ENCODE assay signal across 19 mouse cellular contexts in genomic region chr6:119643880-119644460, GRCm38 (mm10).
A peak's percentile ranks its signal among the peaks of the same experiment; 100 is the strongest.
DNase-seq lines count a peak whose midpoint lies in the region; ATAC-seq and TF ChIP-seq lines count a peak whose summit lies in the region.
"Had no signal": no experiment of that assay in that cellular context is flagged by ENCODE, and none has a peak within 500 bp of the region (broad histone marks: within the 10 kb centered on the region; RNA-seq: fewer than 3 reads in every experiment).

No protein-coding gene starts in this region.

- peak; percentile 35; the same call in 1 of the 2 replicates for ATAC-seq in kidney, embryonic 16.5 days (ENCODE audit: low FRiP score, low TSS enrichment)
- ATAC-seq in intestine, embryonic 14.5 days (replicated peaks; ENCODE audit: low FRiP score, low TSS enrichment, low read depth), result no peak
- no peak for ATAC-seq in stomach, embryonic 15.5 days (ENCODE audit: insufficient read depth, low FRiP score, low read depth)
- ATAC-seq in forebrain, embryonic 15.5 days (replicated peaks), result no peak
- ATAC-seq: CD4-positive, CD25-positive, alpha-beta regulatory T cell, adult 4 months; midbrain, embryonic 13.5 days had no signal

- H3K36me3 ChIP-seq in kidney, embryonic 16.5 days (ENCODE audit: insufficient read depth, low read length), result no peaks in the 10 kb centered on the region
- H3K36me3 ChIP-seq in ES-E14 (ENCODE audit: control insufficient read depth, insufficient read depth, low read length, poor library complexity, severe bottlenecking), result no peaks in the 10 kb centered on the region
- no peaks in the 10 kb centered on the region for H3K36me3 ChIP-seq in intestine, embryonic 14.5 days (ENCODE audit: control insufficient read depth, insufficient read depth, low read length)
- H3K36me3 ChIP-seq in stomach, embryonic 15.5 days, result no peaks in the 10 kb centered on the region
- H3K36me3 ChIP-seq in forebrain, embryonic 15.5 days, result no peaks in the 10 kb centered on the region
- H3K36me3 ChIP-seq in heart, embryonic 10.5 days, result no peaks in the 10 kb centered on the region
- H3K36me3 ChIP-seq: forebrain, embryonic 12.5 days; heart, embryonic 15.5 days; limb, embryonic 15.5 days; midbrain, embryonic 13.5 days had no signal

- 37% methylated on average over 14 of the region's 14 CpGs for WGBS in kidney, embryonic 16.5 days
- 23% methylated on average over 14 of the region's 14 CpGs for WGBS in intestine, embryonic 14.5 days
- WGBS in stomach, embryonic 15.5 days, result 23% methylated on average over 14 of the region's 14 CpGs
- WGBS in forebrain, embryonic 15.5 days, result 89% methylated on average over 14 of the region's 14 CpGs
- 76% methylated on average over 14 of the region's 14 CpGs for WGBS in heart, embryonic 10.5 days

- DNase-seq in kidney, adult 18-20 months, result no peak
- DNase-seq in ES-E14 (ENCODE audit: low read depth, low spot score), result no peak
- peak; percentile 61 for DNase-seq in intestine, embryonic 14.5 days (ENCODE audit: low spot score)
- no peak for DNase-seq in cerebellum, adult 11 months
- DNase-seq in heart, embryonic 10.5 days (ENCODE audit: low spot score), result no peak
- DNase-seq: cerebellum, adult 9-10 months; gastrocnemius, postnatal 36 days; layer of hippocampus, postnatal 36 days; lung, embryonic 14.5 days; retina, postnatal 1 day had no signal

- H3K9ac ChIP-seq in kidney, embryonic 16.5 days (replicated peaks; ENCODE audit: low read length), result no peak overlapping the region
- H3K9ac ChIP-seq in ES-E14 (ENCODE audit: insufficient read depth, low read depth, low read length, poor library complexity, severe bottlenecking), result no peak overlapping the region
- H3K9ac ChIP-seq in intestine, embryonic 14.5 days (ENCODE audit: low read length), result no peak overlapping the region
- no peak overlapping the region for H3K9ac ChIP-seq in stomach, embryonic 15.5 days
- H3K9ac ChIP-seq in forebrain, embryonic 15.5 days (replicated peaks), result no peak overlapping the region
- H3K9ac ChIP-seq: forebrain, embryonic 12.5 days; heart, embryonic 15.5 days; limb, embryonic 15.5 days; lung, embryonic 14.5 days; midbrain, embryonic 13.5 days had no signal

- H3K9me3 ChIP-seq in kidney, embryonic 16.5 days (ENCODE audit: low read length), result no peaks in the 10 kb centered on the region
- H3K9me3 ChIP-seq in ES-E14 (ENCODE audit: control insufficient read depth, insufficient read depth, low read depth, low read length), result no peaks in the 10 kb centered on the region
- no peaks in the 10 kb centered on the region for H3K9me3 ChIP-seq in intestine, embryonic 14.5 days (ENCODE audit: control insufficient read depth, low read length)
- H3K9me3 ChIP-seq in stomach, embryonic 15.5 days, result no peaks in the 10 kb centered on the region
- H3K9me3 ChIP-seq in forebrain, embryonic 15.5 days, result no peaks in the 10 kb centered on the region
- no peaks in the 10 kb centered on the region for H3K9me3 ChIP-seq in heart, embryonic 10.5 days
- H3K9me3 ChIP-seq: forebrain, embryonic 12.5 days; heart, embryonic 15.5 days; limb, embryonic 15.5 days; midbrain, embryonic 13.5 days had no signal

- H3K4me3 ChIP-seq in kidney, embryonic 16.5 days (ENCODE audit: low read length), result no peak overlapping the region
- H3K4me3 ChIP-seq in ES-E14 (ENCODE audit: insufficient read depth in 1 of 2, low read depth in 1 of 2, low read length in 2 of 2, poor library complexity in 1 of 2, severe bottlenecking in 1 of 2), result no peak overlapping the region
- H3K4me3 ChIP-seq in intestine, embryonic 14.5 days (ENCODE audit: low read depth, low read length), result no peak overlapping the region
- H3K4me3 ChIP-seq in stomach, embryonic 15.5 days (replicated peaks), result no peak overlapping the region
- H3K4me3 ChIP-seq in forebrain, embryonic 15.5 days, result no peak overlapping the region
- H3K4me3 ChIP-seq in heart, embryonic 10.5 days, result no peak overlapping the region
- H3K4me3 ChIP-seq: forebrain, embryonic 12.5 days; heart, embryonic 15.5 days; limb, embryonic 15.5 days; midbrain, embryonic 13.5 days had no signal

- H3K4me1 ChIP-seq in kidney, embryonic 16.5 days (ENCODE audit: insufficient read depth, low read length), result peaks cover 6% of the 10 kb centered on the region; the same call in 1 of the 2 replicates
- no peaks in the 10 kb centered on the region for H3K4me1 ChIP-seq in ES-E14 (ENCODE audit: control insufficient read depth in 2 of 2, insufficient read depth in 2 of 2, low read length in 2 of 2, poor library complexity in 1 of 2)
- H3K4me1 ChIP-seq in intestine, embryonic 14.5 days (replicated peaks; ENCODE audit: control insufficient read depth, insufficient read depth, low read length), result peaks cover 6% of the 10 kb centered on the region
- H3K4me1 ChIP-seq in stomach, embryonic 15.5 days, result no peaks in the 10 kb centered on the region; the same call in 1 of the 2 replicates
- H3K4me1 ChIP-seq in forebrain, embryonic 15.5 days, result no peaks in the 10 kb centered on the region
- H3K4me1 ChIP-seq in heart, embryonic 10.5 days, result peaks cover 19% of the 10 kb centered on the region
- H3K4me1 ChIP-seq: limb, embryonic 15.5 days; midbrain, embryonic 13.5 days had no signal

- H3K27ac ChIP-seq in kidney, embryonic 16.5 days (ENCODE audit: low read length), result no peak overlapping the region
- no peak overlapping the region for H3K27ac ChIP-seq in ES-E14 (ENCODE audit: insufficient read depth, low read depth, low read length, poor library complexity, severe bottlenecking)
- H3K27ac ChIP-seq in intestine, embryonic 14.5 days (ENCODE audit: low read depth), result no peak overlapping the region
- H3K27ac ChIP-seq in stomach, embryonic 15.5 days, result no peak overlapping the region
- no peak overlapping the region for H3K27ac ChIP-seq in forebrain, embryonic 15.5 days (replicated peaks)
- no peak overlapping the region for H3K27ac ChIP-seq in heart, embryonic 10.5 days
- H3K27ac ChIP-seq: forebrain, embryonic 12.5 days; heart, embryonic 15.5 days; limb, embryonic 15.5 days; macrophage; midbrain, embryonic 13.5 days had no signal

- in situ Hi-C loops in ES-E14 (cut with MboI; ENCODE audit: low sequenced_read_pairs in 2 of 2, unreplicated experiment in 2 of 2), result no loop called here

- no peak overlapping the region for H3K4me2 ChIP-seq in kidney, embryonic 16.5 days (replicated peaks; ENCODE audit: low read depth, low read length)
- peak overlapping the region; percentile 12; the same call in 1 of the 2 replicates for H3K4me2 ChIP-seq in intestine, embryonic 14.5 days (ENCODE audit: low read length)
- peak overlapping the region; percentile 32 for H3K4me2 ChIP-seq in stomach, embryonic 15.5 days
- no peak overlapping the region for H3K4me2 ChIP-seq in forebrain, embryonic 15.5 days (replicated peaks)
- H3K4me2 ChIP-seq: forebrain, embryonic 12.5 days; heart, embryonic 15.5 days; limb, embryonic 15.5 days; lung, embryonic 14.5 days; midbrain, embryonic 13.5 days had no signal

- no peaks in the 10 kb centered on the region for H3K27me3 ChIP-seq in kidney, embryonic 16.5 days (ENCODE audit: insufficient read depth, low read length)
- no peaks in the 10 kb centered on the region for H3K27me3 ChIP-seq in intestine, embryonic 14.5 days (replicated peaks; ENCODE audit: control insufficient read depth, insufficient read depth, low read length)
- H3K27me3 ChIP-seq in stomach, embryonic 15.5 days (replicated peaks), result no peaks in the 10 kb centered on the region
- H3K27me3 ChIP-seq in forebrain, embryonic 15.5 days, result no peaks in the 10 kb centered on the region
- no peaks in the 10 kb centered on the region for H3K27me3 ChIP-seq in heart, embryonic 10.5 days (ENCODE audit: insufficient read depth, poor library complexity, severe bottlenecking)
- H3K27me3 ChIP-seq: forebrain, embryonic 12.5 days; heart, embryonic 15.5 days; limb, embryonic 15.5 days; midbrain, embryonic 13.5 days had no signal

TF ChIP-seq in ES-E14, 5 proteins besides CTCF, POLR2A, EP300 and RAD21:
- TF ChIP-seq CHD2 (IDR thresholded peaks at IDR 0.05; ENCODE audit: low read depth, low read length), result no peak
- peak; percentile 70 for TF ChIP-seq MAFK (IDR thresholded peaks at IDR 0.05; ENCODE audit: insufficient read depth, low read depth, low read length)
- TF ChIP-seq HCFC1 (IDR thresholded peaks at IDR 0.05; ENCODE audit: borderline replicate concordance, insufficient read depth, low read length), result no peak
- no peak for TF ChIP-seq ZC3H11A (IDR thresholded peaks at IDR 0.05; ENCODE audit: borderline replicate concordance, low read depth, low read length)
- TF ChIP-seq ZNF384 (IDR thresholded peaks at IDR 0.05; ENCODE audit: low read depth, low read length), result no peak
TF ChIP-seq in ES-E14: peak in this region for 1.

Comparison
In these comparisons a context has a peak if more than half of its experiments do, and no peak if none do; other contexts are left out.
1. H3K4me2 ChIP-seq: peak in intestine, embryonic 14.5 days (single experiment) and stomach, embryonic 15.5 days (single experiment); none in kidney, embryonic 16.5 days (single experiment) and forebrain, embryonic 15.5 days (single experiment).